Mouse (Mus musculus) brain, embryonic 18.5 days (tissue): ENCODE measurements around the gene Gm10031.

Experiments used
- DNase-seq: peaks from one replicate; pipeline ENCODE4 v3.0.0-alpha.2; 2012; ENCODE audit warnings: low read depth, low spot score

The Gm10031 gene

GRCm38 (mm10) chr1:156539787-156540560 is 16.2 kb downstream of the Gm10031 start:
- peak; percentile 46 for DNase-seq

- DNase-seq = no peak
Observed at GRCm38 (mm10) chr1:156543999-156544398, 20.2 kb downstream of the Gm10031 start.

GRCm38 (mm10) chr1:156558024-156558930 is 34.5 kb downstream of the Gm10031 start, which contains the start of gene Abl2:
Abl2 (plus strand) TSS chr1:156558786.
- DNase-seq = peak; percentile 81

DNA sequence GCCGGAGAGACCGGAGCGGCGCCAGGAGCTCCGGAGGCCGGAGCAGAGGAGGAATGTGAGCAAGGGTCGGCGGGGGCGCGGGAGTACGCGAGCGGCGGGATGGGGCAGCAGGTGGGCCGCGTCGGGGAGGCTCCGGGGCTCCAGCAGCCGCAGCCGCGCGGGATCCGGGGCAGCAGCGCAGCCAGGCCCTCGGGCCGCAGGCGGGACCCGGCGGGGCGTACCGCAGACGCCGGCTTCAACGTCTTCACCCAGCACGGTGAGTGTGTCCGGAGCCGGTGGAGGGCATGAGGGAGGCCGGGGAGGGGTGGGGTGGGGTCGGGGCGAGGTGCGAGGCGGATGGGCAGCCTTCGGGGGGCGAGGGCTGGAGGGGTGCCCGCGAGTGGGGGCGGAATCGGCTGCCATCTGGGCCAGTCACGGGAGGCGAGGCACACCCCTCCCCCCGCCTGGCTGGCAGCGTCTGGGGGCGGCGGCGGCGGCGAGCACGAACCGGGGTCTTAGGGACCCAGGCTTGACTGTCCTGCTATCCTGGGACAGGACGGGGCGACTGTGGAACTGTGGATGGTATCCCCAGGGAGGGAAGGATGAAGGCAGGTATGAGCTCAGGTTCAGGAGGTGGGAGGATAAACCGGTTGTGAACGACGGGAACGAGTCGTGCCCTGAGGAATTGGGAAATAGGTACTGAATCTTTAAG is 35.3 kb downstream of the Gm10031 start:
- no peak for DNase-seq

DNA sequence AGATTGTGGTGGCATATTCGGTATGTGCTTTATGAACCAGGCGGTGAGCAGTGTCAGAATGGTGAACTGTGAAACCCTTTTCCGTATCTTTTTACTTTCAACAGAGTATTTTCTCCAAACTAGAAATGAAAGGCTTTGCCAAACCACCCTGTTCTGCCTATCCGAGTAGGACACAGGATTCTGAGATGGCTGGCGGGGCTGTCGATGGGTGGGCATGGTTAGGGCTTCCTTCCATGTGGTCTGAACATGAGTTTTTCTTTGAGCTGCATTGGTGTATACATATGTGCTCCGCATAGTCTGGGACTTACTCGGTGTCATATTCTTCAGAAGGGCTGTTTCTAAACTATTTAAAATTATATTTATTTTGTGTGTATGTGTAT is 35.8 kb downstream of the Gm10031 start:
- DNase-seq = no peak

DNA sequence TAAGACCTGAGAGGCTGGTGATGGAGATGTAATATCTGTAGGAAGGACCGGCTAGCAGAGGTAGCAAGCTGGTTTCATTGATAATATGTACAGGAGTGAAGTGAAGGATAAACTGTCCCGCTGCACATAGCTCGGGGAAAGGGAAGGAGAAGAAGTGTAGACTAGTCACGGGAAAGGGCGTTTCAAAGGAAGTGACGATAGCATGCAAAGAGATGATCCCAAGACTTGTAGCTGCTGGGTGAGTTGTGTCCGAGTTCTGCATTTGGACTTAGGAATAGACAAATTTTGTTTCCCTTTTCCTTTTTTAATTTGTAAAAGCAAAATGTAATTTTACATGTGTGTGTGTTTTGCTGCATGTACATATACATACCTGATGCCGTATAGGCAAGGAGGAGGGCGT is 36.7 kb downstream of the Gm10031 start:
- no peak for DNase-seq

- no peak for DNase-seq
Observed at GRCm38 (mm10) chr1:156565328-156565727, 41.5 kb downstream of the Gm10031 start.

GRCm38 (mm10) chr1:156566132-156566531 is 42.3 kb downstream of the Gm10031 start:
- DNase-seq = no peak

DNA sequence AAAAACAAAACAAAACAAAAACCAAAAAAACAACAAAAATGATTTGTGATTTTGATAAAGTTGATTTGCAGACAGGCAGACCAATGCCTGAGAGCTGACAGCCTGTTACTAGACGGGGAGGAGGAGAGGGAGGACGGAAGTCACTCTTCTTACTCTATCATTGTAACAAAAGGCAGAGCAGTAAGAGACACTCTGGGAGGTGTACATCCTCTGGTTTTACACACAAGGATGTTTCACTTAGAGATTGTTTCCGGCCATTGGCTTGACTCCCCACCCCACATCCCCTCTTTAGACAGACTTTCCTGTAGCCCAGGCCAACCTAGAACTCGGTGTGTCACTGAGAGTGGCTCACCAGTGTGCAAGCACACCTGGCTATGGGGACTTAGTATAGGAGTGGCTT is 45.8 kb downstream of the Gm10031 start:
- DNase-seq = no peak

GRCm38 (mm10) chr1:156572952-156573351 is 49.1 kb downstream of the Gm10031 start:
- DNase-seq = no peak
